Mouse (Mus musculus) left cerebral cortex, adult 2 months (tissue): ENCODE results near the gene Agbl4. TPM values are rescaled to one million over a fixed set of nuclear protein-coding genes. Genes with fewer than 3 reads are reported as not detected.

Experiments used
- DNase-seq, 2 experiments: peaks; one replicate each; pipeline ENCODE4 v3.0.0; 2021 to 2022; ENCODE audit warnings: low spot score in 2 of 2, mixed read lengths in 1 of 2; ENCODE audit errors: extremely low spot score in 1 of 2
- H3K27ac ChIP-seq: fragments of 200-600 bp; 2 replicates; pipeline ENCODE4 v1.8.1; 2022
- H3K4me3 ChIP-seq: fragments of 200-600 bp; 2 replicates; pipeline ENCODE4 v1.8.1; 2022
- CTCF ChIP-seq: fragments of 200-600 bp; IDR thresholded peaks from 2 replicates; pipeline ENCODE4 v1.8.1; 2022; ENCODE audit warnings: antibody characterized with exemption, mild to moderate bottlenecking, moderate library complexity
- intact Hi-C: fragments of 180-260 bp; cut with DNase I; formaldehyde crosslinking; loops from one replicate; pipeline ENCODE4 v1.15.1; 2025
- total RNA-seq, 2 experiments: library from RNA; stranded (reverse); gene quantifications; 2 replicates each; pipeline ENCODE4 v1.2.3; 2021

Gene Agbl4
- total RNA-seq, 2 experiments from 2014 or later = 18.6 to 23.6 TPM

DNA sequence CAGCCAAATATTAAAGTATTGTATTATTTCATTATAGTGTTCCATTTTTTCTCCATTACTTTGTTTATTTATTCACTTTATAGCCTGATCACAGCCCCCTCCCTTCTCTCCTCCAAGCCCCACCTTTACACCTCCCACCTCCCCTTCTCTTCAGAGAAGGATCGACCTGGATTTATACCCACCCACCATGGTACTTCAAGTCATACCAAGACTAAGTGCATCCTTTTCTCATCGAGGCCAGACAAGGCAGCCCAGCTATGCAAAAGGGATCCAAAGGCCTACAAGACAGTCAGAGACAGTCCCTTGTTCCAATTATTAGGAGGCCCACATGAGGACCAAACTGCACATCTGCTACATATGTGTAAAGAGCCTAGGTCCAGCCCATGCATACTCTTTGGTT lies 1122.5 kb downstream of the Agbl4 start:
- intact Hi-C loops = no loop called here
- H3K27ac ChIP-seq = no peak overlapping the region
- TF ChIP-seq CTCF = no peak
- H3K4me3 ChIP-seq = no peak overlapping the region
- DNase-seq = no peak

GRCm38 (mm10) chr4:111522974-111523373 lies 1125.5 kb downstream of the Agbl4 start:
- intact Hi-C loops = no loop called here
- H3K27ac ChIP-seq = no peak overlapping the region
- TF ChIP-seq CTCF = no peak

DNA sequence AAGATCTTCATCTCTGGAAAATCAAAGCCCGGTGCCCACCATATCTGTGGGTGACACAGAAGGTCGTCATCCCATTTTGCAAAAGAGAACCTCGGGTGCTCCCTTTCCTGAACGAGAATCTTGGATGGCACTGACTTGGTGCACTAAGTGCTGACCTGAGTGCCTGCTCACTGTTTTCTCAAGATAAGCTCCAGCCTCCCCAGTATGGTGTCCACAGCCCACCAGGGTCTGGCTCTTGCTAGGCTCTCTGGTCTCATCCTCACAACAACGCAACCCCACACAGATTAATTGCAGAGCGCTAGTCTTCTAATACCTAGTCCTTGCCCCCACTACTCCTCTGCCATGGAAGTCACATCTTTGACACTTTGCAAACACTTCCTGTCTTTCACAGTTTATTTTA lies 1131.5 kb downstream of the Agbl4 start:
- Histone ChIP-seq H3K4me3 (no peak overlapping the region), H3K27ac (no peak overlapping the region)
- no peak for DNase-seq
- intact Hi-C loops = no loop called here
- no peak for TF ChIP-seq CTCF

More at GRCm38 (mm10) chr4:111522974-111523373, 1125.5 kb downstream of the Agbl4 start:
- DNase-seq = no peak
- H3K4me3 ChIP-seq = no peak overlapping the region

DNA sequence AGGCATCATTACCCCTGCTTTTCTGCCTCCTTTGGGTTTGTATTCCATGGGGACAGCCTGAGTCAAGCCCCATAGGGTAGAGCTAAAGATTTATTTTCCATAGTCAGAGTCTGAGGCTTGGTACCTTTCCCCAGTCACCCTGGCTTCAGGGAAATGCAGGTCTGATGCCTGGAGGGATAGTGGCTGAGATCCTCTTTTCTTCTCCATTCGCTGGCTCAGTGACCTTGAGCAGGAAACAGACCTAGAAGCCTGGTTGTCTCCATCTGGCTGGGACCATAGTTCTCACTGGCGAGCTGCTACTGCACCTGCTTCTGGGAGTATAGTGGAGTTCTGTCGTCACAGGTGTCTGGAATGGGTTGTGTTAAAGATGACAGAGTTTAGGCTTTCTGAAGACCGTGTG lies 1132.5 kb downstream of the Agbl4 start:
- no peak overlapping the region for H3K27ac ChIP-seq
- H3K4me3 ChIP-seq = no peak overlapping the region
- no peak for DNase-seq
- intact Hi-C loops = no loop called here
- TF ChIP-seq CTCF = no peak

GRCm38 (mm10) chr4:111530537-111530936 lies 1133.1 kb downstream of the Agbl4 start:
- TF ChIP-seq CTCF = no peak
- DNase-seq = no peak
- Histone ChIP-seq H3K27ac (no peak overlapping the region), H3K4me3 (no peak overlapping the region)
- intact Hi-C loops = no loop called here

GRCm38 (mm10) chr4:111544684-111545083 lies 1147.2 kb downstream of the Agbl4 start:
- no peak for DNase-seq
- Histone ChIP-seq H3K27ac (no peak overlapping the region), H3K4me3 (no peak overlapping the region)
- intact Hi-C loops = no loop called here
- TF ChIP-seq CTCF = no peak

GRCm38 (mm10) chr4:111546009-111546408 lies 1148.5 kb downstream of the Agbl4 start:
- intact Hi-C loops = no loop called here
- H3K27ac ChIP-seq = no peak overlapping the region
- DNase-seq = no peak
- no peak overlapping the region for H3K4me3 ChIP-seq
- no peak for TF ChIP-seq CTCF

- DNase-seq = no peak
- Histone ChIP-seq H3K4me3 (no peak overlapping the region), H3K27ac (no peak overlapping the region)
- intact Hi-C loops = no loop called here
- no peak for TF ChIP-seq CTCF
Measured at GRCm38 (mm10) chr4:111555426-111555825, 1158.0 kb downstream of the Agbl4 start.

- Histone ChIP-seq H3K4me3 (no peak overlapping the region), H3K27ac (0 out of 2 replicates have a peak overlapping the region, but pooled peaks have one; percentile 34)
- intact Hi-C loops = no loop called here
- no peak for DNase-seq
- no peak for TF ChIP-seq CTCF
Measured at GRCm38 (mm10) chr4:111577087-111577773, 1179.8 kb downstream of the Agbl4 start.

DNA sequence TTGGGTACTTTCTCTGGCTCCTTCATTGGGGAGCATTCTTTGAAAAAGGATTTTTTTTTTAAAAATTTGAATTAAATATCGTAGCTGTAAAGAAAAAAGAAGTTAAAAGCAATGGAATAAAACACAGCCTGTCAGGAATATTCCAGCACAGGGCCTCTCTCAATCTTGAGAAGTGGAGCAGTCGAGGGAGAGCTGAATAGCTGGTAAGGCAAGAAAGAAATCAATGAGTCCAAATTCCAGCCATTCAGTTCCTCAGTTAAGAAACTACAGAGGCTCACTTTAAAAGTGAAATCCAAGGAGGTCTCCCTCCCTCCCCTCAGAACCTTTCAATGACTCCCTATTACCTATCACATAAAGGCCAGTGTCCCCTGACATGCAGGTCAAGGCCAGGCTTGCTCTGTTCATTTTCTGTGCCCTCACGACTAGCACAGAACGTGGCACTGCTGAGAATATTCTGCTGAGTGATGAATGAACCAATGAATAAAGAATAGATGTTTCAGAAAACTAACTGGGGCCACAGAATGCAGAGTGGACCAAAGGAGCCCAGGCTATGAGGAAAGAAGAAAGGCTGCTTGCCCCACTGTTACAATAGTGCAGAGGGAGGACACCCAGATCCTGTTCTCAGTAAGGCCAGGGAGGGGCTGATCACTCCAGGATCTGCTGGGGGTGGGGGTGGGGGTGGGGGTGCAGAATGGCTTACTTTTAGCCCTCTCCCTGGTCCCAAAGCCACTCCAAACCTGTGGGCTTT lies 1181.8 kb downstream of the Agbl4 start:
- Histone ChIP-seq H3K27ac (peak overlapping the region; percentile 40), H3K4me3 (no peak overlapping the region)
- intact Hi-C loops = no loop called here
- no peak for DNase-seq
- TF ChIP-seq CTCF = no peak

DNA sequence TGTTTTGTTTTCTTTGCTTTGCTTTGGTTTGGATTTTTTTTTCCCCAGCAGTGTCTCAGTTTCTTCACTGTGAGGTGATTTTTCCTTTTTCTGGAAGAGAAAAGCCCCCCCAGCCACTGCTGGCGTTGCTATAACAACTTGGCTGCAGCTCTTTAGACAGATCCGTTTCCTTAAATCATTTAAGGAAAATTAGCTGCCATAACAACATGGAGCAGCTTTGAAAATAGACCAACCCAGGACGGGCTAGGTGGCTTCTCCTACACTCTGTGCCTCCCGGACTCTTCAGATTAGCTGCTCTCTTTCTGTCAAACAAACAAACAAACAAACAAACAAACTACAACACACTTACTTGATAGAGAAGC lies 1182.4 kb downstream of the Agbl4 start:
- no peak for TF ChIP-seq CTCF
- H3K27ac ChIP-seq = 0 out of 2 replicates have a peak overlapping the region, but pooled peaks have one; percentile 7
- no peak for DNase-seq
- intact Hi-C loops = no loop called here
- H3K4me3 ChIP-seq = no peak overlapping the region

- no peak overlapping the region for H3K4me3 ChIP-seq
- intact Hi-C loops = no loop called here
- DNase-seq = no peak
- 0 out of 2 replicates have a peak overlapping the region, but pooled peaks have one; percentile 7 for H3K27ac ChIP-seq
- TF ChIP-seq CTCF = no peak
Measured at GRCm38 (mm10) chr4:111580239-111580638, 1182.8 kb downstream of the Agbl4 start.
